Mouse (Mus musculus) kidney, adult 2 months (tissue): Measurements from ENCODE around the gene Retnlb.

Experiments
- CTCF ChIP-seq: fragments of 200-500 bp; conservative IDR thresholded peaks from 2 replicates; pipeline ENCODE4 v1.5.1; 2011; ENCODE audit warnings: low read depth, mild to moderate bottlenecking, control low read depth, low read length, moderate library complexity, mixed read lengths; ENCODE audit not compliant: insufficient read depth, insufficient read length
- POLR2A ChIP-seq: fragments of 200-500 bp; IDR thresholded peaks from one replicate; pipeline ENCODE4 v1.6.1; 2011; ENCODE audit warnings: low read depth, low read length, control low read depth

- TF ChIP-seq CTCF (no peak), POLR2A (no peak)
These were observed 30.4 kb upstream of the Retnlb start for GRCm38 (mm10) chr16:48786258-48786657.
